Mouse (Mus musculus) embryo, embryonic 11.5 days (tissue): ENCODE data around the gene Amigo2.
A peak's percentile ranks its signal among the peaks of the same experiment; 100 is the strongest.

ENCODE experiments used
- DNase-seq: peaks from one replicate; pipeline ENCODE4 v3.0.0-alpha.2; 2012; ENCODE audit warnings: low read depth, low spot score

Amigo2 gene

DNA sequence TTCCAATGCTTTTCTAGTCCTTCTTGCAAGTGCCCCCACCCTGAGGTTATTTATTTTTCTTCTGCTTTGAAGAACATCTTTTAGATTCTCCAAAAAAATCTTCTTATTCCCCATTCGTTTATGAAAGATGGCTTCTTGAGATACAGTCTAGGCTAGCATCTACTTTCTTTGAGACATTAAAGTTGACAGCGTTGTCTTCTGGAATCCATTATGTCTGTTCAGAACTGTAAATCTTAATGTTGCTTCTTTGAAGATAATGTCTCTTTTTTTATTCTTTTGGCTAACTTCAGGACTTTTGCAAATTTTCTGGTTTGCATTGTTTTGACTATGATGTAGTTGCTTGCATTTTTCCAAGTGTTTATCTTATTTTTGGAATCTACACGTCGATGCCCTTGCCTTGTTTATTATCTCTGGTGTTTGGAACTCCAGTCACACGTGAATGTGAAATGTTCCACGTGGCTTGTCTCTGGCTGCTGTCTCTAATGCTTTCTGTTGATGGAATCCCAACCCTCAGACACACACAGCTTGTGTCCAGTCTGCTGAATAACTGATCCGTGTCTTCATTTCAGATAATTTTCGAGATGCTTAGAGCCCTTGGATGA lies 20.1 kb upstream of the Amigo2 start:
- DNase-seq: no peak

DNA sequence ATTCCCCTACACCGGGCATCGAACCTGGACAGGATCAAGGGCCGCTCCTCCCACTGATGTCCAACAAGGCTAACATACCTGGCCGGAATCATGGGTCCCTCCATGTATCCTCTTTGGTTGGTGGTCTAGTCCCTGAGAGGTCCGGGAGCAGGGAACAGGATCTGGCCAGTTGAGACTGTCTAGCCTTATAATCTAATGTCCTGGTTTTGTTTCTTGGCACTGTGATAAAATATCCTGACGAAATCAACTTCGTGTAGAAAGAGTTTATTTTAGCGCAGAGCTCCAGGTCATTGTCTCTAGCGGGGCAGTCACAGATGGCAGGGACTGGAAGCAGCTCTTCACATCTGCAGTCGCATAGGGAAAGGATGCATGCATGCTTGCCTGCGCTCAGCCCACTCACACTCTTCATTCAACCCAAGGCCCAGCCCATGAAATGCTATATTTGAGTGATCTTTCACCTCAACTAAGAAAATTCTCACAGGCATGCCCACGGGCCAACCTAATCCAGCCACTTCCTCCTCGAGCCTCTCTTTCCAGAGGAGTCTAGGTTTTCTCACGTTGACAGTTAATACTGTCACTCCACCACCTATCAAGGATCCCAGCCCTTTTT lies 19.3 kb upstream of the Amigo2 start:
- no peak for DNase-seq

DNA sequence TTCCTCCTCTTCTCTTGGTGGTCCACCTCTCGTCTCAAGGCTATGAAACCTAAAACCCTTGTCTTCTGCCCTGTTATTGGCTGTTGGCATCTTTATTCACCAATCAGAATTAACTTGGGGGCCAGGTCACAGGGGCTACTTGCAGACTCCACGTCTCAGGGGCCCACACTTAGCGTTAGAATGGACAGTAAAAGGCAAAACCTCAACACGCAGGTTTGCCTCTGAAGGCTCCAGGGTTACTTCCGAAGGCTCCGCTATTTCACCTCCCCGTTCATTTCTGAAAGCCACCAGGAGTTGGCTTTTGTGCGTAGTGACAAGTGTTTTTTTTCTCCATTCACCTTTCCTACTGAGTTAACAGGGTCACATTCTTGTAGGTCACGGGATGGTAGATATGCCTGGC lies 15.2 kb upstream of the Amigo2 start:
- no peak for DNase-seq

DNA sequence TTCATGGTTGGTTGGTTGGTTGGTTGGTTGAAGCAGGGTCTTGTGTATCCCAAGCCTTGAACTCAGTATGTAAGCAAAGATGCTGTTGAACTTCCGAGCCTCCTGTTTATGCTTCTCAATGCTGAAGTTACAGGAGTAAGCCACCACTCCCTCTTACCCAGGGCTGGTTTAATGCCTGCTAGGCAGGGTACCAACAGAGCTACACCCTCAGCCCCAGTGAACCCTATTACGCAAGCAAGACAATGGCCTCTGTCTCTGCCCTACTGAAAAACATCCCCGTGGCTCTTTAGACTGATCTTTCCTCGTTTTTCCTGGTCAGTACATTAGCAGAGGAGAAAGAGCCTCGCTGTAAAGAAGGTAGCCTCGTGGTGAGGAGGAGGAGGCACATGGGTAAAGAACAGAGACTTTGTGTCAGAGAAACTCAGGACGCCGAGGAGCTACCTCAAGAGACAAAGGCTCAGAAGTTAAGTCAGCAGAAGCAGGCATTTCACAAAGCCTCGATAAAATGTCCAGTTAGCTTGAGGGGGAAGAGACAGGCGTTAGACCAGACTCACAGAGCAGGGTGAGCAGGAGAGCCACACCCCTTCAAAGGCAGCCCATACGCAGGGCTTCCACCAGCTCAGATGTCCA lies 13.0 kb upstream of the Amigo2 start:
- no peak for DNase-seq

DNA sequence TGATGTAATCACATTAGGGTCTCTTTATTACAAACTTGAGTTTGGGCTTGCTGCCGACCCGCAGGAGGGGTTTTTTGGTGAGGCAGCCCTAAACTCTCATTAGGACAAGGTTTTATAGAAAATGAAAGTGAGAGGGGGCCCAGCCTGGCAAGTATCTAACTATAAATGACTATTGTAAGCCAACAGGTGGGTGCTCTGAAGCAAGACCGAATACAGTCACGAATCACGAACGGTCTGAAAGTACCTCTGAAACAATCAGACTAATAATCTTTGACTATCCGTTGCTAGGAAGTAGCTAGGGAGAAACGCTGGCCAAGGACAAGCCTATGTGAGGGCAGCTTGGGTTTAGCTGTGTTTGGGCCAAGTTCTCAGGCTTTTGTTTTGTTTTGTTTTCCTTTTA lies 12.2 kb upstream of the Amigo2 start:
- no peak for DNase-seq

DNA sequence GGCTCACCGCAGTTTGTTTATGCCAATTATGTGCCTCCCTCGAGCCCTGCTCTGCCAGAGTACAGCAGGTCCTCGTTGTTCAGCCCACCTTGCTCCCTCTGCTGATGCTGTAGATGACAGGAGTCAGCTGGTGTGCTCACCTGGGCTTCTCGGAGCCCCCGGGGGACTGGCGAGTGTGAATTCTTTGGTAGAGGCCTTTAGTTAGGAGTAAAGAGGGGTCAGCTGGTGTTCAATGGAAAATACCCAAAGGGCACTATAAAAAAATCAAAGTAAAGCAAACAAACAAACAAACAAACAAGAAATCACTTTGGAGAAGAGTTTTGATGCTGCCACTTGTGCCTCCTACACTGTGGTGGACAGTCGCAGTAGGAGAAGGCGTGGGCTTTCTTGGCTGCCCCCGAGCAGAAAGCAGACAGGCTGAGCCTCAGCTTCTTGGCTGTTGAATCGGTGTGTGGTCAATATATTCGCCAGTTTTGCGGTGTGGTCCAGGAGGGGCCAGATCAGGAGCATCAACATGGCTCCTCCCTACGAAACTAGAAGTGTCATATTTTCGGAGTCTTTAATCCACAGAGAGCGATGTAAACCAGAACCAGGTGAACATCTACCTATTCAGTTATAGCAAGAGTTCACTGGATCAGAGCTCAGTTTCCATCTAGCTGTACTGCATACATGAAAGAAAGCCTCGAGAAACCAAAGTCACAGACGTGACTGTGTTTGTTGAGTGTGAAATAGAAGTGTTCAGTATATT lies 11.6 kb upstream of the Amigo2 start:
- no peak for DNase-seq

DNA sequence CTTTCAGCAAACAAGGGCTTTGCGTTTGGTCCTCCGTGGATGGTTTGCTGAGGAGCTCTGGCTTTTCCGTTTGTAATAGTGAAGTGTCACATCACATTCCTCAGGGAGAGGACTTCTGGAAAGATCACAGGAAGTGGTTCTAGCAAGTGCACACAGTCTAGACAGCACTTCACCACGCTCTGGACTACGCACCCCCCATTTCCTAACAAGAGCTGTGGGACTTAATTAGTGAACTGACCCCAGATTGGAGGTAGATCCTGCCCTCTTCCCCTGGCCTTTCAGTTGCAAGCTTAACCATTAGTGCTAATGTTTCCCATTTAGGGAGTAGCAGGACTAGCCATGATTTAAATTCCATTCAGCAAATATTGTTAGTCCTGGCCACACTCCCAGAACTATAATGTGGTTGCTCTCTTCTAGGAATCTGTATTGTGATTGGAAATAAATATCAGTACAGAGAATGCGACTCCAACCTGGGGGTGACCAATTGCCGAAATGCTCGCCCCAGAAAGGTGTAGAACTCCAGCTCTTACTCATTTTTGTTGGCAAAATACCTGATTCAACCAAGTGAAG lies 10.2 kb upstream of the Amigo2 start:
- DNase-seq: no peak

DNA sequence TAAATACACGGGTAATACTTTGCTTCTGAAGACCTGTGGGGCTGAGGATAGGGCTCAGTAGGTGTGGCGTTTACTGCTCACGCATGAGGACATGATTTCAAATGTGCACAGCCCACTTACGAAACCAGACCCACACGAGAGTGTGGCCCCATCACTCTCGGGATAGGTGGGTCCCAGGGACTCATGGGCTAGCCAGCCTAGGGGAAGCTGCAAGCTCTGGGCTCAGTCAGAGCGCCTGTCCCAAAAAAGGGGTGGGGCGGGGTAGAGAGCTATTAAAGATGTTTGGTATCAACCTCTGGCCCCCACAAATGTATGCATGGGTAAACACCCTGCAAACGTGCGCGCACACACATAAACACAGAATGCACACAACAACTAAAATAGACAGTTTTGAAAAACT lies 9.3 kb upstream of the Amigo2 start:
- DNase-seq: no peak

DNA sequence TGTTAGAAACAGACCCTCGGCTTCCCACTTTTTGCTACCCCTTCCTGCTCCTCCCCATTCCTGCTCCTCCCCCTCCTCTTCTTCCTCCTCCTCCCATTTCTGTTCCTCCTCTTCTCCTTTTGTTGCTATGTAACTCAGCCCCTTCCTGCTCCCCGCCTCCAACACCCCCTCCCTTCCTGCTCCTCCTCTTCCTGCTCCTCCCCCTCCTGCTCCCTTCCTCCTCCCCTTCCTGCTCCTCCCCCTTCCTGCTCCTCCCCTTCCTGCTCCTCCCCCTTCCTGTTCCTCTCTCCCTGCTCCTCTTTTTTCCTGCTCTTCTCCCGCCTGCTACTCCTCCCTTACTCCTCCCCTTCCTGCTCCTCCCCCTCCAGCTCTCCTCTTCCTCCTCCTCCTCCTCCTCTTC lies 8.7 kb upstream of the Amigo2 start:
- no peak for DNase-seq

DNA sequence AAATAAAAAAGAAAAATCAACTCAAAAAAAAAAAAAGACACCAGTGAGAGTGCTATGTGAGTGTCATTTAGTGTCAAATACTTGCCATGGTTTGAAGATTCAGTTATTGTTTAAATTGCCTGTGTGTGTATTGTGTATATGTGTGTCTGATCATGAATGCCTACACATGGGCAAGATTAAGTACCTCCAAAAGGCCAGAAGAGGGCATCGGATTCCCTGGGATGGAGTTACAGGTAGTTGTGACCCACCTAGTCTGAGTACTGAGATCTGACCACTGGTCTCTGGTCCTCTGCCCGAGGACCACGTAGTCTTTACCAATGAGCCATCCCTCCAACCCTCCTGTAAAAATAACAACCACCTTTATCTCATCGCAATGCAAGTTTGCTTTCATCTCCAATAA lies 7.3 kb upstream of the Amigo2 start:
- no peak for DNase-seq

DNA sequence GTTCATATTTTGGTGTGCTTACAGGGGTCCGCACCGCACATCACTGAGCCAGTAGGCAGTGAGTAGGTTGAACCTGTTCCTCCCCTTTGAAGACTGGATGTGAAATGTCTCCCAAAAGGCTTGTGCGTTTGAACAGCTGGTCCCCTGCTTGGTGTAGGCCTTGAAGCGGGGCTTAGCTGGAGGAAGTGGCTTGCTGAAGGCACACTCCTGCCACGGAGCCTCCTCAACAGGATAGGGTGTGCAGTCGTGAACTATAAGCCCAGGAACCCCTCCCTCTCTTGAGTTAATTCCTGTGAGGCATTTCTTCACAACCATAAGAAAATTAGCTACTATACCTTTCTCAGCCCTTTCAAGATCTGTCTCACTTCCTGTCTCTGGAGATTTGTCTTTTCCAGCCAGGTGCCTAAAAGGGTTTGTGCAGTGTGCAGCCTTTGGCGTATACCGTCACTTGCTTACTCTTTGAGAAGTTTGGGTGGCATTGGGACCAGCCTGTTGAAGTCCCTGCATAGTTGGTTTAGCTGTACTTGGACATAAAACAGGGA lies 5.5 kb upstream of the Amigo2 start:
- no peak for DNase-seq

DNA sequence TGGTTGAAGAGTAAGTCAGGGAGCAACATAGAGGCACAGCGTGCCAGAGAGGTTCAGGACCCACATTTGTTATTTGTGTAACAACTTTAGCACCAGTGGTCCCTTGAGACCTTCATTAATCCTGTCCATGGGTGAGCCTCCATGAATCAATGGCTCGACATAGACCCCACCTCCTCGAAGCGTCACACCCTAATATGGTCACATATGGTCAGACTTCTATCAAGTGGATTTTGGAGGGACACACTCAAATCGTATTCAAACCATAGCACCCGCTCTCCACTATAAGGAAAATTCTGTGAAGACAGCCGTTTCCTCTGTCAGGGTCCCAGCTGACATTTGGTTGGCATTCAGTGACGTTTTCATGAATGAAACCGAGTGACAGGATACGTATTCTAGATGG lies 2.2 kb upstream of the Amigo2 start:
- no peak for DNase-seq

DNA sequence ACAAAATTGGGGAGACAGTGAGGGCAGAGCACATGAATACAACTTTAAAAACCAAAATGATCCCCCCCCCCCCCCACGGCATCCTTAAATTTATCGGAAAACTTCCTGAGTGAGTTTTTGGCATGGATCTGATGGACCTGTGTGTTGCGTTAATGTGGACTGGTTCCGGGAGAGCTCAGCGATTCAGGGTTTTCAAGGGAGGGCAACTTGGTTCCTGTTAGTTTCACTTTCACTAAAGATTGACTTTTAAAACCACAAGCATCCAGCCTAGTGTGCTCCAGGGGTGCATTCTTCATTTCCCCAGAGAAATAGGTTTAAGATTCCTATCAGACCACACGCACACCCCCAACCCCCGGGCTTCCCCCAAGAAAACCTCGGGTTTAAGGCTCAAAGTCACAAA lies 1.2 kb upstream of the Amigo2 start:
- no peak for DNase-seq

DNA sequence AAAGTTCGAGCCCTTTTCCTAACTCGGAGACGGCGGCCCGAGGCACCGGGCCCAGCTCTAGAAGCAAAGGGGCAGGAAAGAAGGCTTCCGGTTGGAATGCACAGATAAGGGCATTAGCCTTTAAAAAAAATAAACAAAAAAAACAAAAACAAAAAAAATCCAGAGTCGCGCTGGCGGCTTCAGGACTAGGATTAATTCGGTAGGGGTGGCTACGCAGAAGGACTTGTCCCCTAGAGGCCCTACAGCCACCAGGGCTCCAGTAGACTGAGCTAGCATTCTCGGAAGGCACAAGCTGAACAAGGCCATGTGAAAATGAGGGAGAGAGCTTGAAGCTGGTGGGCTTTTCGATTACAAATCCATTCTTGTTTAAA lies 689 bp upstream of the Amigo2 start:
- DNase-seq: peak; percentile 17

DNA sequence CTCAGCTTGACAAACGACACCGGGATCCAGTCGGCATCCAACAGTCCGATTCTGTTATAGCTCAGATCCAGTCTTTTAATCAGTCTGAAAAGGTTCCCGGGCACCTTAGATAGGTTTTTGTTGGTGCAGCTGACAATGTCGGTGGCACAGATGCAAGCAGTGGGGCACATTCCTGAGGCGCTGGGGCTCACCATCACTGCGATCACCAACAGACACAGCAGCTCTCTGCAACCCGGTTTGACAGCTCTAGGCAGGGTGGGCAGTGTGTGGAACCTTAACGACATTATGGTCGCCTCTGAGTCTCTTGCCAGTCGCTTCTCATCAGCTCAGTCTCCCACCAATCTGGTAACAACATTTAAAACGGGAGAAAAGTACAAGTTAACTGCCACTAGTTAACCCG lies 831 bp downstream of the Amigo2 start:
- no peak for DNase-seq

DNA sequence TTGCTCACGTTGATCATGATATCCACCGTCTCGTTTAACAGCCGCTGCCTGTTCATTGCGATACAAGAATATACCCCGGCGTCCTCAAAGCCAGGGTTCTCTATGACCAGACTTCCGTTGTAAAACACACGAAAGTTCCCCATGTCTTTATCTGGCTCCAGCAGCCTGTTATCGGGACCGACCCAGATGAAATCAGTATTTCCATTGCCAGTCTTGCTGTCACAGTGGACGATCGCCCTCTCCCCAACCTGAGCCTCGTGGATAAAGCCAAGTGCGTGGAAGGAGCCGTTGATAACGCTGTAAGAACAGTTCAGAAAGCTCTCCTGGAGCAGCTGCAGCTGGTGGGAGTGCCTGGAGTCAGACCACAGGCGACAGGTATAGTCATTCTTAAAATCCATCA lies 1.7 kb downstream of the Amigo2 start:
- DNase-seq: no peak

DNA sequence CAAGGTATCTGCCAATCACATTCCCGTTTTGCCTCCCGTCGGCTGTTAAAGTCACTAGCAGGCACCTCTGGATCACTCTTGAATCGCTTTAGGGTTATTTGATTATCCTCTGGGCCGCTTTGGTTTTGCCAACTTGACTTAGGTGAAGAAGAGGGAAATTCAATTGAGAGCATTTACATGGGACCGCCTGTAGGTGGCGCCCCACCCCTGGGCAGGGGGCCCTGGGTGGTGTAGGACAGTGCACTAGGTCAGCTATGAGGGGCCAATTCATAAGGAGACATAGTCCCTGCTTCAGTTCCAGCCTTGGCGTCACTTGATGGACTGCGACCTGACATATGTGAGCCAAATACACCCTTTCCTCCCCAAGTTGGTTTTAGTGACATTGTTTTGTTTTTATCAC lies 10.1 kb downstream of the Amigo2 start:
- no peak for DNase-seq

DNA sequence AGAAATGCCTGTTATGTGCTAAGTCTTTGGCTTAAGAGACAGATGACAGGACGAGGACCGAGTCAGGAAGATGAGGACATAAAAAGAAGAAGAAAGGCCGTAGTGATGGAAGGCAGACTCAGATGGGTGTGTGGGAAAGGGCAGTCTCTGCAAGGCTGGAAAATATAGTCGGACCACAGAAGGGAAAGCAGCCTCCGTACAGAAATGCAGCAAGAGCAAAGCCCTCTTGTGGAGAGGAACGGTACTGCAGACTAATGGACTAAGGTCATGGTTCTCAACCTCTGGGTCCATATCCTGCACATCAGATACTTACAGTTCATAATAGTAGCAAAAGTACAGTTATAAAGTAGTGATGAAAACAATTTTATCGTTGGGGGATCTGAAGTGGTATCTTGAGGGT lies 11.9 kb downstream of the Amigo2 start:
- DNase-seq: peak; percentile 52

DNA sequence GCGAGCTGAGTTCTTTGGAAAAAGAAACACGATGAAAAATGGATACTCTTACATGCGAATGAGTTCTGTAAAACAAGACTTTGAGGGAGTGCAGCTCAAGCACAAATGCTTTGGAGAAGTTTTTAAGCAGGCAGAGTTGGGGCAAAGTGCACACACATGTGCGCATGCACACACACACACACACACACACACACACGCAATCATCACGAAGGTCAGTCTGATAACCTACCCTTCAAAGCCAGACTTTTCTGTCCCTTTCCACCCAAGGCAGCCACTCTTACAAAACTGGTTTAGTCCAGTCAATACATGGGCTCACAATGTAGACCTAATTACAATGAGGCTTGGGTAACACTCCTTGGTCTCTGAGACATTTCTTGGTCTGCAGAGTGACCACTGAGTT lies 13.0 kb downstream of the Amigo2 start:
- DNase-seq: no peak

DNA sequence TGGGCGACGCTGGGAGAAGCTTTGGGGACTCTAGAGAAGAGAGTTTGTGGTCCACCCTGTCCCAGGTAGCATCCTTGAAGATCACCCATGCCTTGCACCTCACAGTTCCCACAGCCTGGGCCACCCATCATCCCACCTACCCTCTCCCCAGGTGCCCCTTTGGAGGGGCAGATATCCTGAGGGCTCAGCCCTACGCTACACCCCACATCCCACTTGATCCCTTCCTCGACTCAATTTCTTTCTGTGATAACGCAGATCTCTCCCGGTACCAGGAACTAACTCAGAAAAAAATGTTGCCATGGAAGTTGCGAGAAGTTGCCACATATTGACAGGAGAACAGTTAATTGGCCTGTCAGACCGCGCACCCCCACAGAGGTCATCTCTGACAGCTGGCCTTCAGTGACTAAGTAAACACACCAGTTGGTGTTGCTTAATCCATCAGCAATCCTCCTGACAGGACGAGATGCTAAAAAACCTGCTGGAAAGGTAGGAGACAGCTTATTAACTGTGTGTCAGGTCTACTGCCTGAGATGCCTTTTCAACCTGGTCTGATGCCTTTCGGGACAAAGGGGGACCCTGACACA lies 17.5 kb downstream of the Amigo2 start:
- DNase-seq: no peak

DNA sequence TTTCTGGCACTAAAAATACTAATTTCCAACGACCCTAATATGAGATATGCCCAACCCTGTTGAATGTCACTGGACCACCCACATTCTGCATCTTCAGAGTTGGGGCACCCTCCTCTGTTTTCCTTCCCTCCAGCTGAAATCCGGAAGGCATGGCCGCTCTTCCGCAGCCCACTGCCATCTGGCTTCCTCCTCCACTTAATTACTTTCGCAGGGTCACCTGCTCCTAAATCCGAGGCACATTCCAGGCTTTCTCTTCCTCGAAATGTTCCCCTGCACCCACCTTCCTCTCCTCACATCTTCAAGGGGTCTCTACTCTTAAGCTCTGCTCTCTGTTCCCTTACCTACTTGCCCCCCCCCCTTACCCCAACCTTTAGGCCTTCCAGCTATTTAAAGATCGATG lies 23.1 kb downstream of the Amigo2 start:
- no peak for DNase-seq

DNA sequence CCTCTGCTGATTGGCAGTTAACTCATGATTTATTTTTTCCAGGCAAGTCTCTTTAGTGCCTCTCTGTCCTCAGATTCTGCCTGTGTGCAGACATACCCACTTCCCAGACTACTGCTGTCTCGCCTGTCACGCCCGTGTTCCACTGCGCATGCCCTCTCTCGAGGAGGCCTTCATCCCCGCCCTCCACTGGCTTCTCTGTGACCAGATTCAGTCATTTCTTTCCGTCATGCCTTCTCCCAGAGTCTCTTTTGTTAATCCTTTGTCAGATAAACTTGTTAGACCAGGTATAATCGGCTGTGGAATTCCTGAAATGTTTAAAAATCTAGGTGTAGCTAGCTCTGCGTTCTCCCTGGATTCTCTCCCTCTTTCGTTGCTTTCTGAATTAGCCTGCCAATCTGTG lies 23.7 kb downstream of the Amigo2 start:
- no peak for DNase-seq
